ENCODE assay signal across 17 mouse cellular contexts in genomic region chr9:114789989-114790388, GRCm38 (mm10). TPM values are rescaled to one million over a fixed set of nuclear protein-coding genes. Genes with fewer than 3 reads are reported as not detected.
"Had no signal": no experiment of that assay in that cellular context is flagged by ENCODE, and none has a peak within 500 bp of the region (broad histone marks: within the 10 kb centered on the region; RNA-seq: fewer than 3 reads in every experiment).

No protein-coding gene starts in this region.

- H3K4me2 ChIP-seq: lung, embryonic 14.5 days; midbrain, embryonic 11.5 days; midbrain, embryonic 13.5 days; midbrain, embryonic 15.5 days; neural tube, embryonic 12.5 days; stomach, embryonic 15.5 days had no signal

- H3K36me3 ChIP-seq: midbrain, embryonic 13.5 days; midbrain, embryonic 15.5 days; neural tube, embryonic 12.5 days; stomach, embryonic 15.5 days had no signal

- H3K9me3 ChIP-seq: midbrain, embryonic 13.5 days; midbrain, embryonic 15.5 days; neural tube, embryonic 12.5 days; stomach, embryonic 15.5 days had no signal

- H3K4me3 ChIP-seq: megakaryocyte, embryonic 14.5 days; midbrain, embryonic 13.5 days; midbrain, embryonic 15.5 days; neural tube, embryonic 12.5 days; stomach, embryonic 15.5 days had no signal

- H3K27ac ChIP-seq: macrophage; midbrain, embryonic 13.5 days; midbrain, embryonic 15.5 days; neural tube, embryonic 12.5 days; stomach, embryonic 15.5 days; stomach, postnatal 0 days had no signal

- H3K9ac ChIP-seq: lung, embryonic 14.5 days; midbrain, embryonic 13.5 days; midbrain, embryonic 15.5 days; neural tube, embryonic 12.5 days; stomach, embryonic 15.5 days had no signal

- DNase-seq: lung, adult 18-20 months; lung, embryonic 14.5 days; lung, postnatal 10 days; lung, postnatal 36 days; right cerebral cortex, postnatal 14 days; thymus, adult 2 months; thymus, postnatal 25 days; thymus, postnatal 4 days had no signal

- H3K27me3 ChIP-seq: midbrain, embryonic 13.5 days; midbrain, embryonic 15.5 days; neural tube, embryonic 12.5 days; stomach, embryonic 15.5 days had no signal

- ATAC-seq: midbrain, embryonic 13.5 days; midbrain, embryonic 15.5 days had no signal

RNA-seq across cellular contexts. Expression of gene Cmtm8, which starts 54.0 kb away (rescaled TPM):
- total RNA-seq: monocyte, adult 5-6 weeks had no signal
